Mouse (Mus musculus) myocyte (in vitro differentiated cells): ENCODE results near the gene Camsap2.

Experiments used
- CEBPB ChIP-seq: IDR thresholded peaks from 2 replicates; pipeline ENCODE4 v1.6.1; 2011; ENCODE audit warnings: mild to moderate bottlenecking, moderate library complexity; ENCODE audit not compliant: poor library complexity, insufficient read depth, severe bottlenecking
- E2F4 ChIP-seq: IDR thresholded peaks from one replicate; pipeline ENCODE4 v1.6.1; 2011; ENCODE audit warnings: mild to moderate bottlenecking, control low read depth, moderate library complexity; ENCODE audit not compliant: insufficient read depth
- MAX ChIP-seq: IDR thresholded peaks from one replicate; pipeline ENCODE4 v1.6.1; 2011; ENCODE audit warnings: low read depth, mild to moderate bottlenecking, control low read depth
- MYOD1 ChIP-seq, 3 experiments: IDR thresholded peaks; one replicate each; pipeline ENCODE4 v1.6.1; 2011; ENCODE audit warnings: control low read depth in 2 of 3, low read depth in 2 of 3, mild to moderate bottlenecking in 2 of 3, moderate library complexity in 1 of 3; ENCODE audit not compliant: insufficient read length in 2 of 3, control insufficient read depth in 1 of 3
- MYOG ChIP-seq, 3 experiments: IDR thresholded peaks; one replicate each; pipeline ENCODE4 v1.6.1; 2011; ENCODE audit warnings: control low read depth in 2 of 3, low read depth in 2 of 3, mild to moderate bottlenecking in 2 of 3; ENCODE audit not compliant: insufficient read length in 2 of 3, control insufficient read depth in 1 of 3, insufficient read depth in 1 of 3
- POLR2A ChIP-seq: IDR thresholded peaks from one replicate; pipeline ENCODE4 v1.6.1; 2011; ENCODE audit warnings: low read depth, mild to moderate bottlenecking, control low read depth, moderate library complexity; ENCODE audit not compliant: insufficient read length
- POLR2AphosphoS2 ChIP-seq: IDR thresholded peaks from one replicate; pipeline ENCODE4 v1.6.1; 2011; ENCODE audit warnings: low read depth, control low read depth; ENCODE audit not compliant: insufficient read length
- REST ChIP-seq: IDR thresholded peaks from one replicate; pipeline ENCODE4 v1.6.1; 2011; ENCODE audit warnings: mild to moderate bottlenecking, control low read depth, moderate library complexity; ENCODE audit not compliant: insufficient read depth, insufficient read length
- SRF ChIP-seq: IDR thresholded peaks from one replicate; pipeline ENCODE4 v1.6.1; 2011; ENCODE audit warnings: low read depth; ENCODE audit not compliant: control insufficient read depth, insufficient read length
- TCF12 ChIP-seq: IDR thresholded peaks from one replicate; pipeline ENCODE4 v1.6.1; 2011; ENCODE audit warnings: mild to moderate bottlenecking, control low read depth; ENCODE audit not compliant: poor library complexity, insufficient read depth, severe bottlenecking
- TCF3 ChIP-seq: IDR thresholded peaks from one replicate; pipeline ENCODE4 v1.6.1; 2011; ENCODE audit warnings: low read depth, control low read depth; ENCODE audit not compliant: insufficient read length
- USF1 ChIP-seq: IDR thresholded peaks from one replicate; pipeline ENCODE4 v1.6.1; 2011; ENCODE audit warnings: low read depth, mild to moderate bottlenecking, control low read depth, moderate library complexity

DNA sequence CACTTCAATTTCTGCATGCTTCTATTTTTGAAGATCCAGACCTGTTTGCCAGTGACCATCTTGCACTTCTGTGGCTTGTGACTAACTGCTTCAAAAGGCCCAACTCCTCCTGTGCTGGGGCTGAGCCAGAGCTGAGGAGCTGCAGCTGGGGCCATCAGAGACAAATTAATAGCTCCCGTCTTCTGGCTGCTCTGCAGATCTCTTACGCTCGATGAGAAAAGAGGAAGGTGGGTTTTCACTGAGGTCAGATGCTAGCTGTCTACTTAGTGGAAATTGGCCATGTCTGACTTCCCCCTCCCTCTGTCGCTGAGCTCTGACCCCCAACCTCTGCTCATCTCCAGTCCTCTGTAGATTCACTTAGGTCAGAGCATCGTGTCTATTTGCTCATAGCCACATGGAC, 96.2 kb downstream of the Camsap2 start:
- TF ChIP-seq E2F4 (no peak), POLR2A (no peak), MAX (no peak), REST (no peak), TCF12 (no peak), CEBPB (no peak), MYOD1 (IDR thresholded peaks at IDR 0.05; ENCODE audit: control insufficient read depth in 1 of 3, insufficient read length in 2 of 3, low read depth in 2 of 3) (no peak), SRF (no peak), USF1 (no peak), MYOG (IDR thresholded peaks at IDR 0.05; ENCODE audit: control insufficient read depth in 1 of 3, insufficient read depth in 1 of 3, insufficient read length in 2 of 3, low read depth in 2 of 3) (no peak), POLR2AphosphoS2 (no peak), TCF3 (no peak)
